Mouse (Mus musculus) testis, postnatal 10 days (tissue): Measurements from ENCODE around the gene Skint2.

Experiments used
- DNase-seq: peaks from one replicate; pipeline ENCODE4 v3.0.0; 2021; ENCODE audit warnings: low spot score

The Skint2 gene

GRCm38 (mm10) chr4:112556894-112557293 is at the start of gene Skint2:
Gene Skint2 (plus strand): TSS chr4:112557194.
- DNase-seq = no peak
